Mouse (Mus musculus) intestine, postnatal 0 days (tissue): ENCODE results near the gene B3gnt8. TPM values are rescaled to one million over a fixed set of nuclear protein-coding genes. Genes with fewer than 3 reads are reported as not detected.

Source experiments
- ATAC-seq: fragments of 200-750 bp; cut with Nextera tagmentation; 2 replicates; pipeline ENCODE4 v1.8.0; 2017; ENCODE audit warnings: mild to moderate bottlenecking, moderate TSS enrichment, moderate library complexity
- H3K27ac ChIP-seq: fragments of 300-500 bp; sonication (generic); 2 replicates; pipeline ENCODE4 v1.5.1; 2014; ENCODE audit warnings: mild to moderate bottlenecking, low read depth, low read length, moderate library complexity
- H3K27me3 ChIP-seq: fragments of 300-500 bp; sonication (generic); replicated peaks from 2 replicates; pipeline ENCODE4 v1.6.1; 2014; ENCODE audit warnings: low read length, mixed read lengths; ENCODE audit not compliant: control insufficient read depth, insufficient read depth
- H3K36me3 ChIP-seq: fragments of 300-500 bp; sonication (generic); 2 replicates; pipeline ENCODE4 v1.6.1; 2014; ENCODE audit warnings: mild to moderate bottlenecking, moderate library complexity; ENCODE audit not compliant: control insufficient read depth, insufficient read depth
- H3K4me1 ChIP-seq: fragments of 300-500 bp; sonication (generic); replicated peaks from 2 replicates; pipeline ENCODE4 v1.6.1; 2014; ENCODE audit warnings: antibody characterized with exemption, low read length, mixed read lengths; ENCODE audit not compliant: control insufficient read depth, insufficient read depth
- H3K4me2 ChIP-seq: fragments of 300-500 bp; sonication (generic); replicated peaks from 2 replicates; pipeline ENCODE4 v1.6.1; 2014; ENCODE audit warnings: low read depth, mild to moderate bottlenecking, moderate library complexity
- H3K4me3 ChIP-seq: fragments of 300-500 bp; sonication (generic); 2 replicates; pipeline ENCODE4 v1.5.1; 2014; ENCODE audit warnings: low read depth, low read length
- H3K9ac ChIP-seq: fragments of 300-500 bp; sonication (generic); 2 replicates; pipeline ENCODE4 v1.6.1; 2014; ENCODE audit warnings: mild to moderate bottlenecking, low read depth, low read length
- H3K9me3 ChIP-seq: fragments of 300-500 bp; sonication (generic); 2 replicates; pipeline ENCODE4 v1.6.1; 2016; ENCODE audit warnings: mixed run types; ENCODE audit not compliant: control insufficient read depth
- CTCF ChIP-seq: sonication (generic); IDR thresholded peaks from 2 replicates; pipeline ENCODE4 v1.5.1; 2016; ENCODE audit warnings: low read depth, mild to moderate bottlenecking, control low read depth, antibody characterized with exemption, moderate library complexity
- WGBS: fragments of 180-500 bp; shearing (Covaris S2); extraction: QIAGEN DNeasy Blood & Tissue Kit; methylation state at CpG from one replicate; pipeline ENCODE4 v1.1.7; 2014; 5-methylcytosine and 5-hydroxymethylcytosine counted together
- polyA plus RNA-seq: library from polyadenylated mRNA; unstranded; fragments of >200 nt; fragmentation: Nextera tagmentation; extraction: Ambion mirVana; gene quantifications from 2 replicates; pipeline ENCODE4 v1.2.1, GENCODE M21; 2015

The B3gnt8 gene
- polyA plus RNA-seq, 1 experiment from 2014 or later, result 3.4 TPM

DNA sequence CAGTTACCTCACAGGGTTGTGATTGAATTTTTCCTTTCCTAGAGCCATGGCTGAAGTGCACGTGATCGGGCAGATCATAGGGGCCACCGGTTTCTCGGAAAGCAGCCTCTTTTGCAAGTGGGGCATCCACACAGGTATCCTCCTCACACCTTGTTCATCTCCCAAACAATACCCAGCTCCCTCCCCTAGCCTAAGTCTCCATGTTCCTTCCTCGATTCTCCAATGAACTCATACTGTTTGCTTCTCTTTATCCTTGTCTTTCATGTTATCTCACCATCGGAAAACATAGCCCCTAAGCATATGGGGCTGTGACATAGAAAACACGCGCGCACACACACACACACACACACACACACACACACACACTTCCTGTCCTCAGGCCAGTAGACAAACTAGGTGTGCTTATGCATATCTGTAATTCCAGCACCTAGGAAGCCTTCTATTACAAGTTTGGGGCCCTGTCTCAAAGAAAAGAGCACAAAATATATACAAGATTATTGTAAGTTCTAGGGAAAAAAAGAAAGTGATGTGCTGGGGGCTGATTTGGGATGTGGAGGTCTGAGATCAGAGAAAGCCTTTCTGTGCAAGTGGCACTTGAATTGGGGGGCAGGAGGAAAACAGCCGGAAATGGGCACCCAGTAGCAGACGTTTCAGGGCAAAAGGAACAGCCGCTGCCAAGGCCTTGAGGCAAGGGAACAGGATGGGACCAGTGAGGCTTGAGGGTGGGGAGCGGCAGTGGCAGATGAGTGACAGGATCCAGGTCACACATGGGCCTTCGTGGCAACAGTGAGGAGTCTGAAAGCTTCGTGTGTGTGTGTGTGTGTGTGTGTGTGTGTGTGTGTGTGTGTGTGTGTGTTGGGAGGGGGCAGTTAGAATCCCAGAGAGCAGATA lies 55.1 kb downstream of the B3gnt8 start:
- no peak overlapping the region for H3K9ac ChIP-seq
- no peaks in the 10 kb centered on the region for H3K9me3 ChIP-seq
- WGBS, result 58% methylated on average over 15 of the region's 15 CpGs
- H3K4me1 ChIP-seq, result peaks cover 3% of the 10 kb centered on the region; the same call in 1 of the 2 replicates
- TF ChIP-seq CTCF, result no peak
- no peaks in the 10 kb centered on the region for H3K36me3 ChIP-seq
- no peak for ATAC-seq
- H3K27ac ChIP-seq, result no peak overlapping the region
- H3K4me2 ChIP-seq, result peak overlapping the region; percentile 58
- H3K27me3 ChIP-seq, result no peaks in the 10 kb centered on the region
- no peak overlapping the region; the same call in 1 of the 2 replicates for H3K4me3 ChIP-seq

GRCm38 (mm10) chr7:25683474-25684180 lies 57.2 kb downstream of the B3gnt8 start:
- Histone ChIP-seq H3K27ac (no peak overlapping the region), H3K27me3 (no peaks in the 10 kb centered on the region), H3K4me2 (no peak overlapping the region), H3K9ac (no peak overlapping the region), H3K36me3 (no peaks in the 10 kb centered on the region), H3K4me3 (no peak overlapping the region), H3K9me3 (no peaks in the 10 kb centered on the region), H3K4me1 (peaks cover 3% of the 10 kb centered on the region; the same call in 1 of the 2 replicates)
- ATAC-seq, result no peak
- TF ChIP-seq CTCF, result no peak
- 58% methylated on average over 7 of the region's 7 CpGs for WGBS

DNA sequence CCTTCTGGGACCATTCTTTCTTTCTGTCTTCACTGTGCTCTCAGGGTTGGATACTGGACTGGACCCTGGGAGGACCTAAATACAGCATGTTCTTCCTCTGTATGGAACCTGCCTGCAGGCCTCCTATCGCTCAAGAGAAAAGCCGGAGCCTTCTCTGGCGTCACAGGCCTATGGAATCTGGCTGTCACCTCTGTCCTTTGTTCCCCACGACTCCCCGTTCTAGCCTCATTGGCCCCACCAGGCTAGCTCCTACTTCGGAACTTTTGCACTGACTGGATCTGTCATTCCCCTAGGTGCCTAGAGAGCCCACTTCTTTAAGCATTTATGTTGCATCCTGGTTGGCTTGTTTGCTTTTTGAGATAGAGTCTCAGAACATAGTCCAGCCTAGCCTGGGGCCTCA lies 58.2 kb downstream of the B3gnt8 start:
- Histone ChIP-seq H3K27ac (no peak overlapping the region), H3K4me1 (peaks cover 3% of the 10 kb centered on the region; the same call in 1 of the 2 replicates), H3K36me3 (no peaks in the 10 kb centered on the region), H3K27me3 (no peaks in the 10 kb centered on the region), H3K4me3 (no peak overlapping the region), H3K9me3 (no peaks in the 10 kb centered on the region), H3K4me2 (no peak overlapping the region), H3K9ac (no peak overlapping the region)
- no peak for ATAC-seq
- TF ChIP-seq CTCF, result no peak
- WGBS, result 92% methylated on average over 6 of the region's 6 CpGs

Other genes starting within 250 kb of the B3gnt8 start
- gene Lipe, start 227.9 kb upstream of the B3gnt8 start, polyA plus RNA-seq, result 15.0 and 17.5 TPM in 2 replicates
- 0.16 TPM in 1 of 2 replicates, not detected in the other for gene Cxcl17, start 213.8 kb upstream of the B3gnt8 start, polyA plus RNA-seq
- 59.1 and 92.6 TPM in 2 replicates for gene Ceacam1, start 149.1 kb upstream of the B3gnt8 start, polyA plus RNA-seq
- gene Ceacam2, start 86.8 kb upstream of the B3gnt8 start, polyA plus RNA-seq, result 0.20 and 0.37 TPM in 2 replicates
- 117 and 135 TPM in 2 replicates for gene Erich4, start 10.8 kb upstream of the B3gnt8 start, polyA plus RNA-seq
- 29.0 and 32.6 TPM in 2 replicates for gene Dmac2, start 7.2 kb upstream of the B3gnt8 start, polyA plus RNA-seq
- 39.8 and 44.3 TPM in 2 replicates for gene Bckdha, start 32.3 kb downstream of the B3gnt8 start, polyA plus RNA-seq
- gene Exosc5, start 32.5 kb downstream of the B3gnt8 start, polyA plus RNA-seq, result 50.4 and 52.7 TPM in 2 replicates
- gene Tmem91, start 48.5 kb downstream of the B3gnt8 start, polyA plus RNA-seq, result 0.61 and 1.3 TPM in 2 replicates
- 12.4 and 12.6 TPM in 2 replicates for gene B9d2, start 54.1 kb downstream of the B3gnt8 start, polyA plus RNA-seq
- gene Tgfb1, start 60.3 kb downstream of the B3gnt8 start, polyA plus RNA-seq, result 1.7 and 2.2 TPM in 2 replicates
- 15.9 and 16.5 TPM in 2 replicates for gene Ccdc97, start 92.4 kb downstream of the B3gnt8 start, polyA plus RNA-seq
- 32.1 TPM in 2 replicates for gene Hnrnpul1, start 128.1 kb downstream of the B3gnt8 start, polyA plus RNA-seq
- 52.1 and 58.8 TPM in 2 replicates for gene Axl, start 162.1 kb downstream of the B3gnt8 start, polyA plus RNA-seq
- 9.7 and 11.6 TPM in 2 replicates for gene Cyp2s1, start 190.3 kb downstream of the B3gnt8 start, polyA plus RNA-seq